Mouse (Mus musculus): ENCODE results near the gene Chmp4b.

- no peak for TF ChIP-seq POLR2A (IDR thresholded peaks at IDR 0.05; ENCODE audit: borderline replicate concordance, low read depth, low read length)
- no peak for TF ChIP-seq CTCF (IDR thresholded peaks at IDR 0.05; ENCODE audit: low read depth, low read length)
These were observed 72.0 kb downstream of the Chmp4b start for GRCm38 (mm10) chr2:154723473-154723872.
